Mouse (Mus musculus): ENCODE data around the gene Atp9a.

GRCm38 (mm10) chr2:168589368-168590167 is 152.6 kb downstream of the Atp9a start:
- TF ChIP-seq CTCF (conservative IDR thresholded peaks at IDR 0.05; ENCODE audit: insufficient read depth, insufficient read length, low read depth, low read length) (no peak), POLR2A (IDR thresholded peaks at IDR 0.05; ENCODE audit: low read depth, low read length) (no peak)
